Mouse (Mus musculus): ENCODE data around the gene D130043K22Rik. TPM values are rescaled to one million over a fixed set of nuclear protein-coding genes. Genes with fewer than 3 reads are reported as not detected.

Gene D130043K22Rik
- polyA plus RNA-seq, 1 experiment, result 0.10 TPM

- DNase-seq (ENCODE audit: low spot score), result no peak
These were observed 100.6 kb downstream of the D130043K22Rik start for GRCm38 (mm10) chr13:24945567-24945966.

- no peak for DNase-seq (ENCODE audit: low spot score)
These were observed 102.2 kb downstream of the D130043K22Rik start for GRCm38 (mm10) chr13:24947158-24947557.

GRCm38 (mm10) chr13:24948870-24949269 is 103.9 kb downstream of the D130043K22Rik start:
- no peak for DNase-seq (ENCODE audit: low spot score)

Other genes starting within 250 kb of the D130043K22Rik start
- gene Armh2, start 103.9 kb upstream of the D130043K22Rik start, polyA plus RNA-seq (2012; rRNA removed), result not detected in 2 replicates
- gene Gmnn, start 83.2 kb upstream of the D130043K22Rik start, polyA plus RNA-seq (2012; rRNA removed), result 7.9 and 9.8 TPM in 2 replicates
- 92.9 and 97.0 TPM in 2 replicates for gene BC005537, start 43.5 kb upstream of the D130043K22Rik start, polyA plus RNA-seq (2012; rRNA removed)
- 94.5 and 97.4 TPM in 2 replicates for gene Acot13, start 13.6 kb upstream of the D130043K22Rik start, polyA plus RNA-seq (2012; rRNA removed)
- 22.0 and 28.7 TPM in 2 replicates for gene Tdp2, start 13.5 kb upstream of the D130043K22Rik start, polyA plus RNA-seq (2012; rRNA removed)
- 6.1 TPM in 2 replicates for gene Aldh5a1, start 92.5 kb downstream of the D130043K22Rik start, polyA plus RNA-seq (2012; rRNA removed)
- gene Gpld1, start 98.0 kb downstream of the D130043K22Rik start, polyA plus RNA-seq (2012; rRNA removed), result 13.7 and 15.2 TPM in 2 replicates
- 21.0 and 23.9 TPM in 2 replicates for gene Mrs2, start 175.2 kb downstream of the D130043K22Rik start, polyA plus RNA-seq (2012; rRNA removed)
- gene Dcdc2a, start 210.9 kb downstream of the D130043K22Rik start, polyA plus RNA-seq (2012; rRNA removed), result 0.40 and 0.50 TPM in 2 replicates